Mouse (Mus musculus) heart, embryonic 11.5 days (tissue): Measurements from ENCODE around the gene Gper1. TPM values are rescaled to one million over a fixed set of nuclear protein-coding genes. Genes with fewer than 3 reads are reported as not detected.

Experiments
- ATAC-seq: fragments of 200-750 bp; cut with Nextera tagmentation; replicated peaks from 2 replicates; pipeline ENCODE4 v1.8.0; 2017; ENCODE audit warnings: moderate library complexity; ENCODE audit not compliant: insufficient number of reproducible peaks, low FRiP score, low TSS enrichment
- H3K27ac ChIP-seq: fragments of 300-500 bp; sonication (generic); 2 replicates; pipeline ENCODE4 v1.5.1; 2014; ENCODE audit warnings: mild to moderate bottlenecking, low read depth, low read length
- H3K27me3 ChIP-seq: fragments of 300-500 bp; sonication (generic); 2 replicates; pipeline ENCODE4 v1.6.1; 2014; ENCODE audit warnings: mild to moderate bottlenecking, low read length, mixed read lengths; ENCODE audit not compliant: control insufficient read depth, insufficient read depth
- H3K36me3 ChIP-seq: fragments of 300-500 bp; sonication (generic); 2 replicates; pipeline ENCODE4 v1.6.1; 2014; ENCODE audit warnings: mild to moderate bottlenecking, low read length, moderate library complexity, mixed read lengths; ENCODE audit not compliant: control insufficient read depth, insufficient read depth
- H3K4me1 ChIP-seq: fragments of 300-500 bp; sonication (generic); 2 replicates; pipeline ENCODE4 v1.6.1; 2014; ENCODE audit warnings: low read length; ENCODE audit not compliant: control insufficient read depth, insufficient read depth
- H3K4me2 ChIP-seq: fragments of 300-500 bp; sonication (generic); 2 replicates; pipeline ENCODE4 v1.6.1; 2014; ENCODE audit warnings: mild to moderate bottlenecking, moderate library complexity
- H3K4me3 ChIP-seq: fragments of 300-500 bp; sonication (generic); 2 replicates; pipeline ENCODE4 v1.5.1; 2014; ENCODE audit warnings: low read depth, low read length
- H3K9ac ChIP-seq: fragments of 300-500 bp; sonication (generic); 2 replicates; pipeline ENCODE4 v1.6.1; 2014; ENCODE audit warnings: mild to moderate bottlenecking, low read depth, low read length, moderate library complexity
- H3K9me3 ChIP-seq: fragments of 300-500 bp; sonication (generic); replicated peaks from 2 replicates; pipeline ENCODE4 v1.6.1; 2016; ENCODE audit warnings: low read length; ENCODE audit not compliant: control insufficient read depth
- WGBS: fragments of 180-500 bp; shearing (Covaris S2); extraction: QIAGEN DNeasy Blood & Tissue Kit; methylation state at CpG from one replicate; pipeline ENCODE4 v1.1.7; 2014; ENCODE audit not compliant: insufficient replicate concordance; 5-methylcytosine and 5-hydroxymethylcytosine counted together
- polyA plus RNA-seq: library from polyadenylated mRNA; unstranded; fragments of >200 nt; fragmentation: Nextera tagmentation; extraction: Ambion mirVana; gene quantifications from 2 replicates; pipeline ENCODE4 v1.2.1, GENCODE M21; 2014

Gene Gper1
- polyA plus RNA-seq, 1 experiment from 2014 or later: 0.57 TPM

- ATAC-seq: no peak
- H3K9ac ChIP-seq: no peak overlapping the region
These were observed 28.6 kb upstream of the Gper1 start for GRCm38 (mm10) chr5:139394399-139394798.

GRCm38 (mm10) chr5:139395528-139395927 lies 27.4 kb upstream of the Gper1 start:
- no peak for ATAC-seq
- H3K4me3 ChIP-seq: no peak overlapping the region
- no peaks in the 10 kb centered on the region for H3K9me3 ChIP-seq
- no peaks in the 10 kb centered on the region for H3K36me3 ChIP-seq
- H3K27ac ChIP-seq: no peak overlapping the region
- H3K4me2 ChIP-seq: no peak overlapping the region
- no peaks in the 10 kb centered on the region for H3K27me3 ChIP-seq
- no peak overlapping the region for H3K9ac ChIP-seq
- peaks cover 24% of the 10 kb centered on the region for H3K4me1 ChIP-seq
- 90% methylated on average over 4 of the region's 4 CpGs for whole genome bisulfite sequencing

More at GRCm38 (mm10) chr5:139394399-139394798, 28.6 kb upstream of the Gper1 start:
- Histone ChIP-seq H3K4me2 (no peak overlapping the region), H3K9me3 (no peaks in the 10 kb centered on the region), H3K4me3 (no peak overlapping the region), H3K36me3 (no peaks in the 10 kb centered on the region), H3K27me3 (no peaks in the 10 kb centered on the region), H3K4me1 (peaks cover 30% of the 10 kb centered on the region), H3K27ac (no peak overlapping the region)
- 58% methylated on average over 7 of the region's 7 CpGs for WGBS

- 81% methylated on average over 4 of the region's 4 CpGs for WGBS
- no peaks in the 10 kb centered on the region for H3K27me3 ChIP-seq
- H3K4me1 ChIP-seq: peaks cover 15% of the 10 kb centered on the region
- no peak overlapping the region for H3K27ac ChIP-seq
- no peak overlapping the region for H3K4me3 ChIP-seq
- no peak for ATAC-seq
- H3K36me3 ChIP-seq: no peaks in the 10 kb centered on the region
- H3K9ac ChIP-seq: no peak overlapping the region
- no peak overlapping the region for H3K4me2 ChIP-seq
- H3K9me3 ChIP-seq: no peaks in the 10 kb centered on the region
These were observed 25.5 kb upstream of the Gper1 start for GRCm38 (mm10) chr5:139397359-139397916.

GRCm38 (mm10) chr5:139397959-139398753 lies 24.8 kb upstream of the Gper1 start:
- H3K4me3 ChIP-seq: no peak overlapping the region
- peaks cover 15% of the 10 kb centered on the region for H3K4me1 ChIP-seq
- no peak overlapping the region for H3K9ac ChIP-seq
- H3K36me3 ChIP-seq: no peaks in the 10 kb centered on the region
- ATAC-seq: peak; percentile 39; the same call in 1 of the 2 replicates
- H3K27me3 ChIP-seq: no peaks in the 10 kb centered on the region
- H3K4me2 ChIP-seq: no peak overlapping the region
- 20% methylated on average over 5 of the region's 5 CpGs for WGBS
- H3K9me3 ChIP-seq: no peaks in the 10 kb centered on the region
- H3K27ac ChIP-seq: no peak overlapping the region

- H3K4me1 ChIP-seq: peaks cover 15% of the 10 kb centered on the region
- WGBS: 72% methylated on average over 5 of the region's 5 CpGs
- no peak overlapping the region for H3K4me2 ChIP-seq
- H3K4me3 ChIP-seq: no peak overlapping the region
- H3K9ac ChIP-seq: no peak overlapping the region
- H3K27ac ChIP-seq: no peak overlapping the region
- H3K9me3 ChIP-seq: no peaks in the 10 kb centered on the region
- no peaks in the 10 kb centered on the region for H3K36me3 ChIP-seq
- H3K27me3 ChIP-seq: no peaks in the 10 kb centered on the region
- ATAC-seq: no peak
These were observed 24.2 kb upstream of the Gper1 start for GRCm38 (mm10) chr5:139398786-139399185.

- 79% methylated on average over 14 of the region's 14 CpGs for WGBS
- Histone ChIP-seq H3K4me3 (no peak overlapping the region), H3K27ac (no peak overlapping the region), H3K4me1 (peaks cover 20% of the 10 kb centered on the region), H3K4me2 (no peak overlapping the region), H3K27me3 (no peaks in the 10 kb centered on the region), H3K9me3 (no peaks in the 10 kb centered on the region), H3K36me3 (no peaks in the 10 kb centered on the region), H3K9ac (no peak overlapping the region)
- no peak for ATAC-seq
These were observed 23.0 kb upstream of the Gper1 start for GRCm38 (mm10) chr5:139399991-139400390.

GRCm38 (mm10) chr5:139402106-139402505 lies 20.8 kb upstream of the Gper1 start:
- Histone ChIP-seq H3K4me2 (no peak overlapping the region), H3K36me3 (no peaks in the 10 kb centered on the region), H3K9me3 (no peaks in the 10 kb centered on the region), H3K27ac (no peak overlapping the region), H3K9ac (no peak overlapping the region), H3K4me3 (no peak overlapping the region), H3K4me1 (peaks cover 27% of the 10 kb centered on the region), H3K27me3 (no peaks in the 10 kb centered on the region)
- ATAC-seq: no peak
- WGBS: 88% methylated on average over 2 of the region's 2 CpGs

- ATAC-seq: no peak
- peaks cover 14% of the 10 kb centered on the region for H3K4me1 ChIP-seq
- H3K27me3 ChIP-seq: no peaks in the 10 kb centered on the region
- no peak overlapping the region for H3K4me3 ChIP-seq
- no peak overlapping the region for H3K9ac ChIP-seq
- H3K36me3 ChIP-seq: no peaks in the 10 kb centered on the region
- WGBS: 85% methylated on average over 8 of the region's 8 CpGs
- H3K4me2 ChIP-seq: no peak overlapping the region
- H3K27ac ChIP-seq: no peak overlapping the region
- H3K9me3 ChIP-seq: no peaks in the 10 kb centered on the region
These were observed 19.2 kb upstream of the Gper1 start for GRCm38 (mm10) chr5:139403692-139404260.
